Mouse (Mus musculus) left cerebral cortex, adult 18-20 months (tissue): Measurements from ENCODE around the gene Olfr139. TPM values are rescaled to one million over a fixed set of nuclear protein-coding genes. Genes with fewer than 3 reads are reported as not detected.

Experiments
- DNase-seq, 2 experiments: peaks; one replicate each; pipeline ENCODE4 v3.0.0; 2021 to 2022; ENCODE audit warnings: low spot score in 2 of 2, mixed read lengths in 1 of 2
- long read RNA-seq, 2 experiments: library from polyadenylated mRNA; stranded (forward); transcript quantifications; one replicate each; pipeline ENCODE4 v2.0.0; 2021
- total RNA-seq, 2 experiments: library from RNA; stranded (reverse); gene quantifications; 2 replicates each; pipeline ENCODE4 v1.2.3; 2021

Gene Olfr139
- total RNA-seq: not detected
- long read RNA-seq, experiment 1: 0 reads
- long read RNA-seq, experiment 2: 0 reads

DNA sequence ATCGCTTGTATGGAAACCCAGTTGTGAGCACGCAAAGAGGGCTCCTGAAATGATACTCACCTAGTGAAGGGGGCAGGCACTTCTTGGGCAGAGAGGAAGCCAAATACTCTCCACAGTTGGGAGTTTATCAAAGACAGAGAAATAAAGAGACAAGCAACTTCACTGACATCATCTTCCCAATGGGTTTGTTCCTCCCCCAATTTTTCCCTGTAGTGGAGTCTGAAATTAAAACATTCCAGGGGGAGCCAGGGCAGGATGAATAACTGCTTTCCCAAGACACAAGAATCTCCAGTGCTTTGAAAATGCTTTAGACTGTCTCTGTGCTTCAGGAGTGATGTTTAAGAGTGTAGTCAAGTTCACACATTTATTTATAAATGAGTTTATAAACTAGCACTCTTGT, at the start of gene Olfr139, which contains the start of gene Olfr399:
Gene Olfr139 (minus strand): TSS at position 101 of the 400 bp plus-strand sequence.
Gene Olfr399 (minus strand): TSS at position 165 of the 400 bp plus-strand sequence.
- DNase-seq: no peak

DNA sequence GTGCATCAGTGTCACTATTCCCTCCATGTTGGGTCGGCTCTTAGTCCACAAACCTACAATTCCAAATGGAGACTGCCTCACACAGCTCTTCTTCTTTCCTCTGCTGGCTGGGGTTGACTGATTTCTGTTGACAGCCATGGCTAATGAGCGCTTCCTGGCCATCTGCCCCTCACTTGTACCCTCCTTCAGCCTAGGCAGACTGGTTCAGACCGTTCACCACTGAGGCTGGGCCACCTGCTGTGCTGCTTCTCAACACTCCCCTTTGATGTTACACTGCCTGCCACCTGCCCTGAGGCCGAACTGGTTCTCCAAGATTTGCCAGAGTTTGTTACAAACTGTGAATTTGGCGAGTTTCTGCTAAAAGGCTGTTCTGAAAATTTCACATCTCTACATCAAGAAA, 48.7 kb upstream of the Olfr139 start:
- no peak for DNase-seq

DNA sequence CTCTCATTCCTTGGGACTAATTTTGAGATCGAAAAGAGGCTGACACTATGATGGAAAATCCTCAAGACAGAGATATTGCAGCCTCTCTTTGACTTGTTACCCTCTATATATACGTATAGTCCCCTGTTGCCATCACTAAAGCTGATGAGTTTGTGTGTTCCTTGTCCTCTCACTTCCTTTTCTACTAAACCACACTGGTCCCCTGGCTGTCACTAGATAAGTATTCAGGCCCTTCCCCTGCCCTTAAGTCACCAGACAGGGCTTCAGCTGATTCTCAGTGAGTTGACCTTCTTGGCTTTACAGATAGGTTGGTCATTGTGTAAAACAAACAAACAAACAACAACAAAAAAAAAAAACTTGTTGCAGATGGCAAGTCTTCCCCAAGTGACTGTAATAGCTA, 45.2 kb upstream of the Olfr139 start:
- DNase-seq: no peak

DNA sequence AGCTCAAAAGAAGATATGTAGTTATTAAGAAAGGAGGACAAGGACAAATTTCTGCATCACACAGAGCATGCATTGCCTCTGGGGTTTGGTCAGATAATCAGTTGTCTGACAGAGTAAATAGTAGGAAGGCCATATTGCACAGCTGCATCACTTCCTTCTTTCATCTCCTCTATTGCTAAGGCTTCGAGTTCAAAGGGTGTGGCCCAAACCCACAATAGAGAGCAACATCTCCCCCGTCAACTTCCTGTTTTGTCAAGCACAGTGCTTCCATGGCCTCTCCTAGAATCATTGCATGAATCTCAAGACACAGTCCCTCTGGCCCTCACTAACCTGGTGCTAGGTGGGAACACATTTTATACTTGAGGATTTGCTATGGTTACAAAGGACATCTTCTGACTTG, 44.4 kb upstream of the Olfr139 start:
- no peak for DNase-seq

GRCm38 (mm10) chr11:74069655-74070054, 13.3 kb upstream of the Olfr139 start, which contains the start of gene Zfp616:
TSS of gene Zfp616 (plus strand) at chr11:74069955.
- DNase-seq: no peak

GRCm38 (mm10) chr11:74051347-74051746, 5.0 kb downstream of the Olfr139 start:
- no peak for DNase-seq

Other genes starting within 250 kb of the Olfr139 start
- not detected for gene Olfr392, start 239.5 kb downstream of the Olfr139 start, total RNA-seq
- not detected for gene Olfr393, start 205.1 kb downstream of the Olfr139 start, total RNA-seq
- gene Olfr394, start 165.8 kb downstream of the Olfr139 start, total RNA-seq: not detected
- gene Olfr395, start 147.3 kb downstream of the Olfr139 start, total RNA-seq: not detected
- gene Olfr23, start 119.9 kb downstream of the Olfr139 start, total RNA-seq: not detected
- not detected for gene Olfr397, start 95.7 kb downstream of the Olfr139 start, total RNA-seq
- gene Olfr398, start 66.1 kb downstream of the Olfr139 start, total RNA-seq: not detected
- gene Olfr399, start 64 bp upstream of the Olfr139 start, total RNA-seq: not detected
- gene Zfp616, start 13.4 kb upstream of the Olfr139 start, total RNA-seq: not detected
- gene Olfr401, start 57.2 kb upstream of the Olfr139 start, total RNA-seq: not detected
- gene Olfr402, start 97.0 kb upstream of the Olfr139 start, total RNA-seq: not detected
- gene Olfr403, start 129.7 kb upstream of the Olfr139 start, total RNA-seq: not detected
- not detected for gene Olfr43, start 154.8 kb upstream of the Olfr139 start, total RNA-seq
- not detected for gene Olfr406, start 203.3 kb upstream of the Olfr139 start, total RNA-seq
- gene Olfr59, start 227.2 kb upstream of the Olfr139 start, total RNA-seq: not detected